Mouse (Mus musculus) ES-Bruce4 (cell line): ENCODE measurements around the gene Gpr22. TPM values are rescaled to one million over a fixed set of nuclear protein-coding genes. Genes with fewer than 3 reads are reported as not detected.

Experiments used
- H3K27ac ChIP-seq: 2 replicates; pipeline ENCODE4 v1.5.1; 2012; ENCODE audit warnings: low read length, inconsistent platforms; ENCODE audit not compliant: insufficient read depth
- H3K27me3 ChIP-seq: 2 replicates; pipeline ENCODE4 v1.6.1; 2012; ENCODE audit warnings: mild to moderate bottlenecking, low read length, inconsistent platforms; ENCODE audit not compliant: control insufficient read depth, poor library complexity, insufficient read depth, severe bottlenecking
- H3K36me3 ChIP-seq: 2 replicates; pipeline ENCODE4 v1.6.1; 2012; ENCODE audit warnings: inconsistent platforms, mild to moderate bottlenecking, low read length, moderate library complexity; ENCODE audit not compliant: control insufficient read depth, poor library complexity, insufficient read depth, severe bottlenecking
- H3K4me1 ChIP-seq: one replicate; pipeline ENCODE4 v1.8.1; 2011; ENCODE audit warnings: low read length; ENCODE audit not compliant: control insufficient read depth, insufficient read depth
- H3K4me3 ChIP-seq: 2 replicates; pipeline ENCODE4 v1.5.1; 2011; ENCODE audit warnings: low read depth, mild to moderate bottlenecking, low read length
- H3K9ac ChIP-seq: 2 replicates; pipeline ENCODE4 v1.6.1; 2012; ENCODE audit warnings: low read depth, mild to moderate bottlenecking, inconsistent platforms; ENCODE audit not compliant: poor library complexity, severe bottlenecking
- H3K9me3 ChIP-seq: replicated peaks from 2 replicates; pipeline ENCODE4 v1.6.1; 2012; ENCODE audit warnings: mild to moderate bottlenecking, low read length, inconsistent platforms; ENCODE audit not compliant: control insufficient read depth, poor library complexity, insufficient read depth, severe bottlenecking
- CTCF ChIP-seq: IDR thresholded peaks from one replicate; pipeline ENCODE4 v1.8.1; 2011; ENCODE audit warnings: low read depth, low read length
- EP300 ChIP-seq: IDR thresholded peaks from 2 replicates; pipeline ENCODE4 v1.6.1; 2011; ENCODE audit warnings: low read depth, low read length; ENCODE audit not compliant: insufficient read depth
- POLR2A ChIP-seq: IDR thresholded peaks from one replicate; pipeline ENCODE4 v1.8.1; 2011; ENCODE audit warnings: low read length; ENCODE audit not compliant: insufficient read depth
- polyA plus RNA-seq: library from polyadenylated mRNA; stranded (reverse); fragments of >200 nt; gene quantifications from 2 replicates; pipeline ENCODE4 v1.2.4, GENCODE M21; 2011; ENCODE audit warnings: low read depth; ENCODE audit not compliant: missing spikeins, insufficient read depth, insufficient read length

Gene Gpr22
- polyA plus RNA-seq, 1 experiment: not detected

DNA sequence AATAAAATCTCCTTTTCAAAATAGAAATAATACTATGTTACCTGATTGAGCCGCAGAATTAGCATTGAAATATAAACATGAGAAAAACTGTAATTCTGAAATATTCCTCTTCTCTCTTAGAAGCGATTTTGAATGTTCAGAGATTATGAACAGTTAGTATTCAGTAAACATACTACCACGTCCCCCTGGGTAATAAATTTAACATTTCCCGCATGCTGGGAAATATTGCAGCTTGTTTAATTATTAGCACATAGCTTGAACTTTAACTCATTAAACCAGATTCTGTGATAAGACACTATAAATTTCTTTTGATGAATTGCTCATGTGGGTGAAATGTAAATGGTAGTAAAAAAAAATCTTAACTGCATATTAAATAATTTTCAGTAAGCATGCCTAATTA lies 1.0 kb downstream of the Gpr22 start:
- Histone ChIP-seq H3K4me1 (no peaks in the 10 kb centered on the region), H3K4me3 (no peak overlapping the region), H3K27ac (no peak overlapping the region), H3K9ac (no peak overlapping the region), H3K27me3 (no peaks in the 10 kb centered on the region), H3K36me3 (no peaks in the 10 kb centered on the region), H3K9me3 (no peaks in the 10 kb centered on the region)
- TF ChIP-seq POLR2A (no peak), CTCF (no peak), EP300 (no peak)

DNA sequence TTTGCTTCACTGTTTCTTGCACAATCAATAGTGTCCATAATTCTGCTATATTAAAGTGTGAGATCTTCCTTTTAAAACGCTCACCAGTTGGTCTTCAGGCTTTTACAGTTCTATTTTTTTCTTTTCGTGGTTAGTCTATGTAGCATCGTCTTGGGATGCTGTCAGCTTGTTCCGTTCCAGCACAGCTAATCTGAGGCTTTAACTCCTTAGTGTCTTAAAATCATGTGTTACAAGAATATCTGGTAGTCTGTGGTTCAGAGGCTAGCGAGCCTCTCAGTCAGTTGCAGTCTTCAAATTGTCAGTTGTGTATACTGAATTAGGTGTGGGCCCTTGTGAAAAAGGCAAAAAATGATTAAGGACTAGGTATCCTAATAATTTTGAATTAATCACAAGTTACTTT lies 1.5 kb downstream of the Gpr22 start:
- H3K36me3 ChIP-seq: no peaks in the 10 kb centered on the region
- H3K27me3 ChIP-seq: no peaks in the 10 kb centered on the region
- no peaks in the 10 kb centered on the region for H3K9me3 ChIP-seq
- TF ChIP-seq EP300 (no peak), POLR2A (no peak), CTCF (no peak)
- H3K4me3 ChIP-seq: no peak overlapping the region
- no peak overlapping the region for H3K27ac ChIP-seq
- no peaks in the 10 kb centered on the region for H3K4me1 ChIP-seq
- H3K9ac ChIP-seq: no peak overlapping the region

GRCm38 (mm10) chr12:31709665-31710064 lies 4.1 kb downstream of the Gpr22 start:
- no peaks in the 10 kb centered on the region for H3K9me3 ChIP-seq
- no peaks in the 10 kb centered on the region for H3K4me1 ChIP-seq
- no peak overlapping the region for H3K27ac ChIP-seq
- H3K9ac ChIP-seq: no peak overlapping the region
- H3K36me3 ChIP-seq: no peaks in the 10 kb centered on the region
- no peak overlapping the region for H3K4me3 ChIP-seq
- no peaks in the 10 kb centered on the region for H3K27me3 ChIP-seq
- TF ChIP-seq POLR2A (no peak), EP300 (no peak), CTCF (no peak)

DNA sequence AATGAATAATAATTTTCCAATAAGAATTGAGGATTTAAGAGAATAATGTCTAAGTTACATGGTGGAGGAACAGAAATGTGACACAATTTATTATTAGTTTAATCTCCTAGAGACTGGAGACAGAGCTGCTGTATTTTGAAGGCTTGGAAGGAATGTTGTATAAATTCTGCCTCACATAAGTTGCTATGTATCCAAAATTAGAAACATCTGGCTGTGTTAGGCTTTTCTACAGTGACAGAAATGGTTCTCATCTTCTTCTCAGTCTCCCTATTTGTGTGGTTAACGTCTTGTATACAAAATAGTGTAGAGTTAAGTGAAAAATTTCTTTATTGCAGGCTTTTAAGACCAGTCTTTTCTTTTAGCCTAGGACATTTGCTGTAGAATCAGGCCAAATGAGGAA lies 6.2 kb downstream of the Gpr22 start:
- no peak overlapping the region for H3K4me3 ChIP-seq
- no peaks in the 10 kb centered on the region for H3K36me3 ChIP-seq
- no peaks in the 10 kb centered on the region for H3K27me3 ChIP-seq
- TF ChIP-seq EP300 (no peak), CTCF (no peak), POLR2A (no peak)
- no peaks in the 10 kb centered on the region for H3K4me1 ChIP-seq
- H3K27ac ChIP-seq: no peak overlapping the region
- no peaks in the 10 kb centered on the region for H3K9me3 ChIP-seq
- H3K9ac ChIP-seq: no peak overlapping the region

DNA sequence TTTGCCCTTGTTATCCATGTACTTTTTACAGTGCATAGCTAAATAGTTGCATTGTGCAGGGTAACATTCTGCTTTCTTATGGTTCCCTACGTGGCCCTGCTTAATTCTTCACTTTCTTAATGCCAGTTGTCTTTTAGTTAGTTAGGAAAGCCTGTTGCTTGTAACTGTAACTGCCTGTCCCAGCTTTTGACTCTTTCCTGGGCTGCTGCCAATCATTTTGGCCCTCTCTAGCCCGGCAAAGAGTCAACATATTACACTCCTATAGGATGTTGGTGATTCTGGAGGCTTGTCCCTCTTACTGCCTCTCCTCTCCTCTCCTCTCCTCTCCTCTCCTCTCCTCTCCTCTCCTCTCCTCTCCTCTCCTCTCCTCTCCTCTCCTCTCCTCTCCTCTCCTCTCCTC lies 7.6 kb downstream of the Gpr22 start:
- Histone ChIP-seq H3K9me3 (no peaks in the 10 kb centered on the region), H3K27me3 (no peaks in the 10 kb centered on the region), H3K36me3 (no peaks in the 10 kb centered on the region), H3K27ac (no peak overlapping the region), H3K9ac (no peak overlapping the region), H3K4me1 (no peaks in the 10 kb centered on the region), H3K4me3 (no peak overlapping the region)
- TF ChIP-seq EP300 (no peak), POLR2A (no peak), CTCF (no peak)

- Histone ChIP-seq H3K4me3 (no peak overlapping the region), H3K27me3 (no peaks in the 10 kb centered on the region), H3K27ac (no peak overlapping the region), H3K4me1 (no peaks in the 10 kb centered on the region), H3K36me3 (no peaks in the 10 kb centered on the region), H3K9ac (no peak overlapping the region), H3K9me3 (no peaks in the 10 kb centered on the region)
- TF ChIP-seq CTCF (no peak), POLR2A (no peak), EP300 (no peak)
Observed at GRCm38 (mm10) chr12:31703904-31704303, 9.8 kb downstream of the Gpr22 start.

GRCm38 (mm10) chr12:31701411-31701810 lies 12.3 kb downstream of the Gpr22 start:
- H3K36me3 ChIP-seq: no peaks in the 10 kb centered on the region

More at GRCm38 (mm10) chr12:31701411-31701810, 12.3 kb downstream of the Gpr22 start:
- H3K4me3 ChIP-seq: no peak overlapping the region
- H3K4me1 ChIP-seq: no peaks in the 10 kb centered on the region
- H3K9me3 ChIP-seq: 0 out of 2 replicates have a peak, but pooled peaks cover 2% of the 10 kb centered on the region
- H3K27me3 ChIP-seq: no peaks in the 10 kb centered on the region
- TF ChIP-seq CTCF (no peak), EP300 (no peak), POLR2A (no peak)
- no peak overlapping the region for H3K27ac ChIP-seq
- H3K9ac ChIP-seq: no peak overlapping the region
